Mouse (Mus musculus) lung, embryonic 14.5 days (tissue): ENCODE results near the gene Orm1. TPM values are rescaled to one million over a fixed set of nuclear protein-coding genes. Genes with fewer than 3 reads are reported as not detected.

Experiments
- ATAC-seq: fragments of 200-750 bp; cut with Nextera tagmentation; 2 replicates; pipeline ENCODE4 v1.8.0; 2017; ENCODE audit warnings: mild to moderate bottlenecking, moderate TSS enrichment, moderate library complexity; ENCODE audit not compliant: insufficient read depth
- DNase-seq: peaks from one replicate; pipeline ENCODE4 v3.0.0-alpha.2; 2015
- H3K27ac ChIP-seq: fragments of 300-500 bp; sonication (generic); 2 replicates; pipeline ENCODE4 v1.5.1; 2014; ENCODE audit warnings: low read depth, mild to moderate bottlenecking, moderate library complexity
- H3K27me3 ChIP-seq: fragments of 300-500 bp; sonication (generic); 2 replicates; pipeline ENCODE4 v1.6.1; 2014; ENCODE audit warnings: low read length, control low read depth; ENCODE audit not compliant: insufficient read depth
- H3K36me3 ChIP-seq: fragments of 300-500 bp; sonication (generic); 2 replicates; pipeline ENCODE4 v1.6.1; 2014; ENCODE audit warnings: control low read depth; ENCODE audit not compliant: insufficient read depth
- H3K4me1 ChIP-seq: fragments of 300-500 bp; sonication (generic); 2 replicates; pipeline ENCODE4 v1.6.1; 2014; ENCODE audit warnings: antibody characterized with exemption, control low read depth; ENCODE audit not compliant: insufficient read depth
- H3K4me2 ChIP-seq: fragments of 300-500 bp; sonication (generic); 2 replicates; pipeline ENCODE4 v1.6.1; 2014; ENCODE audit warnings: mild to moderate bottlenecking
- H3K4me3 ChIP-seq: fragments of 300-500 bp; sonication (generic); 2 replicates; pipeline ENCODE4 v1.5.1; 2014; ENCODE audit warnings: low read depth, low read length
- H3K9ac ChIP-seq: fragments of 300-500 bp; sonication (generic); 2 replicates; pipeline ENCODE4 v1.6.1; 2014
- H3K9me3 ChIP-seq: fragments of 300-500 bp; sonication (generic); 2 replicates; pipeline ENCODE4 v1.6.1; 2016; ENCODE audit warnings: low read depth, low read length, control low read depth
- CTCF ChIP-seq: IDR thresholded peaks from 2 replicates; pipeline ENCODE4 v1.5.1; 2016; ENCODE audit warnings: antibody characterized with exemption, low read depth
- WGBS: fragments of 180-500 bp; shearing (Covaris S2); extraction: QIAGEN DNeasy Blood & Tissue Kit; methylation state at CpG from one replicate; pipeline ENCODE4 v1.1.7; 2014; 5-methylcytosine and 5-hydroxymethylcytosine counted together
- polyA plus RNA-seq: library from polyadenylated mRNA; unstranded; fragments of >200 nt; fragmentation: Nextera tagmentation; extraction: Ambion mirVana; gene quantifications from 2 replicates; pipeline ENCODE4 v1.2.1, GENCODE M21; 2014

Orm1 gene
- polyA plus RNA-seq, 1 experiment from 2014 or later, result not detected

DNA sequence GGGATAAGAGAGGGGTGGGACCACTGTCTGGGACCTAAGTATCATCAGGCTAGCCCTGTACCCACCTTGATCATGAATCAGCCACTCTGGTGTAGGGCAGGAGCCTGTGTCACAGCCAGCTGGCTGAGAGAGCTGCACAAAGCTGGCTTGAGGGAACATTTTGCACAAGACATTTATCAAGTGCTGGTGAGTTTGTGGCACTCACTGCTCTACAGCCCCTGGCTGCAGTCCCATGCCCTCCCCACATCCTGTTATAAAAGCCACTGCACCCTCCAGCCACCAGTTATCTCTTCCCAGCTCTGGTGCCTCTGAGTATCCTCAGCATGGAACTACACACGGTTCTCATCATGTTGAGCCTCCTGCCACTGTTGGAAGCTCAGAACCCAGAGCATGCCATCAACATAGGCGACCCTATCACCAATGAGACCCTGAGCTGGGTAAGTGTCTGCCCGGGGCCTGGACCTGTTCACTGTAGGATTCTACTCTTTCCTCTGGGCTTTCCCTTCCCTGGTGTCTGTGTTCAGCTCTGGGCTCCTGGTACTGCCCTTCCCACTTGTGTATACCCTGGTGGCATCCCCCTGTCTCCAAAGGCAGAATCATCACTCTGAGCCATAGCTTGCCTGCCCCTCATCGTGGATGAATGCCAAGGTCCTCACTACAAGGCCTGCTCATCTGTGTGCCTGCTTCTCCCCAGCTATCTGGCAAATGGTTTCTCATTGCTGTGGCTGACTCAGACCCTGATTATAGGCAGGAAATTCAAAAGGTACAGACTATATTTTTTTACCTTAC is 11.7 kb downstream of the Orm1 start, which contains the start of gene Orm3:
Gene Orm3, plus strand, starts transcription at position 286 of the 789 bp plus-strand sequence.
- ATAC-seq (no peak), DNase-seq (peak; percentile 10)
- Histone ChIP-seq H3K36me3 (no peaks in the 10 kb centered on the region), H3K4me1 (no peaks in the 10 kb centered on the region), H3K4me2 (no peak within 1 kb of the TSS), H3K9ac (no peak within 1 kb of the TSS), H3K9me3 (no peaks in the 10 kb centered on the region), H3K27ac (no peak within 1 kb of the TSS), H3K27me3 (no peaks in the 10 kb centered on the region), H3K4me3 (no peak within 1 kb of the TSS)
- 68% methylated on average over 4 of the region's 4 CpGs for WGBS
- TF ChIP-seq CTCF, result no peak

DNA sequence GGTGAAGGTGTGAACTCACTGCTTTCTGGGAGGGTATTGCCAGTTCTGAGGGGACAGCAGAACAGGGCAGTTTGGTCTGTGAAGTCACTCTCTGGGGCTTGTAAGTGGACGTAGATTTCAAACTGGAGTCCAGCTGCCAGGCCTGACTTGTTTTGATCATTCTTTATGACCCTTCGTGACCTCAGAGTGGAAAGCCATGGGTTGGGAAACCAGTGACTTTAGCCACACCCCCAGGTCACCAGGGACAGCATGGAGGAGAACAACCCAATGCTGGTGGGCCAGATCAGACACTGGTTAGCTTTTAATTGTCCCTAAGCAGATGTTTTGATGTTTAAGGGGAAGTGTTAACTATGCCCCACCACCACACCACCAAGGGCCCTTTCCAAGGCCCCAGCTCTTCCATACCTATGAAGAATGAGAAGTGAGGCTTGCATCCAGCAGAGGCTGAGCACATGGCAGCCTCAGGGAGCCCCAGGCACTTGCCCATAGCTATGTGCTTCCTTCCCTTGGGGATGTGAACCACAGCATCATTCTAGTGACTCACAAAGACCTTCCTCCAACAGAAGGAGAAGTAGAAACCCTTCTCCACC is 12.7 kb downstream of the Orm1 start:
- ATAC-seq (no peak), DNase-seq (no peak)
- TF ChIP-seq CTCF, result no peak

DNA sequence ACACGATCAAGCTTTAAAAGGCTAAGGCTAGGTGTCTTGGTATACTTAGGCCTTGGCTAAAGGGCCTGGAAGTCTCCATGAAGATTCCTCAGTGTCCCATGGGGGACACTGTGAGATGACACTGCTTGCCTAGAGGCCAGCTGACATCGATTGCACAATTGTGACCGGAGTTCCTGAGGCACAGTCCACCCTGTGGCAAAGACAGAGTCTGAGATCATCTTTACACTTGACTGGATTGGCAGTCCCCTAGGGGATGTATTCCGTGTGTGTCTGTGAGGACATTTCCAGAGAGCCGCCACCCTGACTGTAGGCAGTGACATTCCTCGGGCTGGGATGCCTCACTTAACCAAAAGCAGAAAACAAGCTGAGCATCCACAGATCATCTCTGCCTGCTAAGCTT is 15.5 kb downstream of the Orm1 start:
- no peak overlapping the region for H3K27ac ChIP-seq
- H3K4me3 ChIP-seq, result no peak overlapping the region
- ATAC-seq, result no peak
- no peak for TF ChIP-seq CTCF
- H3K9me3 ChIP-seq, result no peaks in the 10 kb centered on the region
- H3K4me1 ChIP-seq, result no peaks in the 10 kb centered on the region
- no peak overlapping the region for H3K4me2 ChIP-seq
- no peaks in the 10 kb centered on the region for H3K36me3 ChIP-seq
- no peaks in the 10 kb centered on the region for H3K27me3 ChIP-seq
- DNase-seq, result no peak
- 75% methylated on average over 6 of the region's 6 CpGs for WGBS
- no peak overlapping the region for H3K9ac ChIP-seq

More for the DNA sequence above, 12.7 kb downstream of the Orm1 start:
- no peaks in the 10 kb centered on the region for H3K9me3 ChIP-seq
- H3K4me2 ChIP-seq, result no peak overlapping the region
- H3K4me1 ChIP-seq, result no peaks in the 10 kb centered on the region
- WGBS, result 58% methylated on average over 2 of the region's 2 CpGs
- no peak overlapping the region for H3K9ac ChIP-seq
- no peak overlapping the region for H3K4me3 ChIP-seq
- H3K27me3 ChIP-seq, result no peaks in the 10 kb centered on the region
- no peaks in the 10 kb centered on the region for H3K36me3 ChIP-seq
- no peak overlapping the region for H3K27ac ChIP-seq

DNA sequence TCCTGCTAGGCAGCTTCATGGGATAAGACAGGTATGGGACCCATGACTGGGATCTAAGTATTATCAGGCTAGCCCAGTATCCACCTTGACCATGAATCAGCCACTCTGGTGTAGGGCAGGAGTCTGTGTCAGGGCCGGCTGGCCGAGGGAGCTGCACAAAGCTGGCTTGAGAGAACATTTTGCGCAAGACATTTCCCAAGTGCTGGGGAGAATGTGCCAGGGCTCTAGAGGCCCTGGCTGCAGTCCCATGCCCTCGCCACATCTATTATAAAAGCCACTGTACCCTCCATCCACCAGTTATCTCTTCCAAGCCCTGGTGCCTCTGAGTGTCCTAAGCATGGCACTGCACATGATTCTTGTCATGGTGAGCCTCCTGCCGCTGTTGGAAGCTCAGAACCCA is 17.8 kb downstream of the Orm1 start, which contains the start of gene Orm2:
Gene Orm2, plus strand, starts transcription at position 300 of the 400 bp plus-strand sequence.
- Histone ChIP-seq H3K36me3 (peaks cover 3% of the 10 kb centered on the region), H3K4me1 (no peaks in the 10 kb centered on the region), H3K4me3 (no peak within 1 kb of the TSS), H3K27me3 (no peaks in the 10 kb centered on the region), H3K4me2 (no peak within 1 kb of the TSS), H3K9me3 (no peaks in the 10 kb centered on the region), H3K9ac (no peak within 1 kb of the TSS), H3K27ac (no peak within 1 kb of the TSS)
- no peak for DNase-seq
- ATAC-seq, result no peak
- TF ChIP-seq CTCF, result no peak
- WGBS, result 77% methylated on average over 5 of the region's 5 CpGs

DNA sequence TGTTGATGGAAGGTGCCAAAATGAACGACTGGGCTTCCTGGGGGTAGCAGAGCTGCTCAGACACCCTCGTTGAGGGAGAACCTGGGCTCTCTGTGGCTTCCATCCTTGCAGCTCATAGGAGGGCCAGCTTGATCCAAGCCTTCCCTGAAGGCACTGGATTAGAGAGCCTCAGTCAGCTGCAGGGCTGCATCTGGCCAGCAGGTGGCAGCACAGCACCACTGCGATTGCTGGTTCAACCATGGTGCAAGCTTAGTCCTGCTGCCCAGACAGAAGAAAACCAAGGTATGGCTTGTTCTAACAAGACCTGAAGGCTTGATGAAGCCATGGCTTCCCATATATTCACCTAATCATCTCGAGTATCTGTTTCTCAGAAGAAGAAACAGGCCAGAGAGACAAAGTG is 24.2 kb downstream of the Orm1 start:
- WGBS, result 19% methylated on average over 4 of the region's 4 CpGs
- Histone ChIP-seq H3K4me2 (no peak overlapping the region), H3K4me3 (no peak overlapping the region), H3K27me3 (no peaks in the 10 kb centered on the region), H3K4me1 (no peaks in the 10 kb centered on the region), H3K36me3 (peaks cover 51% of the 10 kb centered on the region), H3K9ac (no peak overlapping the region), H3K9me3 (no peaks in the 10 kb centered on the region), H3K27ac (no peak overlapping the region)
- DNase-seq (peak; percentile 93), ATAC-seq (peak; percentile 80; the same call in 1 of the 2 replicates)
- peak; percentile 99 for TF ChIP-seq CTCF

DNA sequence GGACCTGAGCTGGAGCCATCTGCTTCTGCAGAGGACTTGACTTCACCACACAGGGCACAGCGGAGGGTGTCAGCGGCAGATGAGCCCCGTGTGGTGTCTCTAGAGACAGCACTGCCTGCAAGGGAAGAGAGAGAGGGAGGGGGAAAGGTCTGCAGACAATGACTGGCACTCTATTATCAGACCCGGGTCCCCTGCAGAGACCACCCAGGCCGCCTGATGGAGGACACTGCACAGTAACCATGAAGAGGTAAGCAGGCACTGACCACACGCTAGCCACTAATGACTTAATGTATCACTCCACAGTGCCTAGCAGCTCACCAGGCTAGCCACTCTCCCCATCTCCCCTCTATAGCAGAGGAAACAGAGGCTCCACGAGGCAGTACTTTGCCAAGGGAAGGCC is 26.5 kb downstream of the Orm1 start:
- no peak overlapping the region for H3K9ac ChIP-seq
- peaks cover 71% of the 10 kb centered on the region for H3K36me3 ChIP-seq
- H3K27me3 ChIP-seq, result no peaks in the 10 kb centered on the region
- TF ChIP-seq CTCF, result no peak
- H3K4me1 ChIP-seq, result no peaks in the 10 kb centered on the region
- no peak overlapping the region for H3K27ac ChIP-seq
- ATAC-seq, result no peak
- WGBS, result 45% methylated on average over 7 of the region's 7 CpGs
- DNase-seq, result no peak
- H3K4me2 ChIP-seq, result no peak overlapping the region
- H3K9me3 ChIP-seq, result no peaks in the 10 kb centered on the region
- H3K4me3 ChIP-seq, result no peak overlapping the region

DNA sequence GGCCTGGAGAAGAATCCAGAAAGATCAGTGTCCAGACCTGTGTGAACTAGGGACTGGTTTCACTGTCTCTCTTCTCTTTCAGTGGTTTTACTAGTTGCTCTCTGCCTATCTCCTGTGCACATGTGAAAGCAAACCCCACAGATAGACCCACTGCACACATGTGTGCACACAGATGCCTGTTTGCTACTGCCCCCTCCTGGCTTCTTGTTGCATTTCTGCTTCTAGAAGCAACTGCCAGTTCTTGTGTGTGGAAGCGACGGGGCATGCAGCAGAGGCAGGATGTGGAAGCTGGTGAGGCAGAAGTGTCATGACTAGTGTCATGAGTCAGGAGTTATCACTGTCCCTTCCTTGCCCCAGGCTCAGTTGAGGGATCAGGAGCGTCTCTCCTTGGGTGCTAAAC is 27.5 kb downstream of the Orm1 start:
- WGBS, result 62% methylated on average over 3 of the region's 3 CpGs
- peaks cover 80% of the 10 kb centered on the region for H3K36me3 ChIP-seq

More for the DNA sequence above, 27.5 kb downstream of the Orm1 start:
- DNase-seq (peak; percentile 73), ATAC-seq (no peak)
- Histone ChIP-seq H3K27ac (no peak overlapping the region), H3K9ac (no peak overlapping the region), H3K9me3 (no peaks in the 10 kb centered on the region), H3K27me3 (no peaks in the 10 kb centered on the region), H3K4me1 (no peaks in the 10 kb centered on the region), H3K4me3 (no peak overlapping the region), H3K4me2 (no peak overlapping the region)
- TF ChIP-seq CTCF, result peak; percentile 63
